Mouse (Mus musculus) MEL (cell line): ENCODE measurements around the gene Olfr1314. TPM values are rescaled to one million over a fixed set of nuclear protein-coding genes. Genes with fewer than 3 reads are reported as not detected.

ENCODE experiments used
- DNase-seq: peaks from one replicate; pipeline ENCODE4 v3.0.0; 2011; ENCODE audit warnings: low read depth, low spot score
- H3K27ac ChIP-seq: 2 replicates; pipeline ENCODE4 v1.5.1; 2012; ENCODE audit warnings: low read depth, mild to moderate bottlenecking, control low read depth, low read length, moderate library complexity; ENCODE audit not compliant: control insufficient read depth
- H3K27me3 ChIP-seq, 2 experiments: fragments of 150-350 bp in 1 of 2; sonication (generic) in 1 of 2; 2 replicates each; pipeline ENCODE4 v1.6.1; 2012; ENCODE audit warnings: low read length in 2 of 2, mild to moderate bottlenecking in 2 of 2, improper control_type of control experiment in 1 of 2, moderate library complexity in 1 of 2; ENCODE audit not compliant: insufficient read depth in 2 of 2, control insufficient read depth in 1 of 2
- H3K36me3 ChIP-seq, 2 experiments: 2 replicates each; pipeline ENCODE4 v1.6.1; 2012 to 2014; ENCODE audit warnings: low read length in 2 of 2, improper control_type of control experiment in 1 of 2, inconsistent platforms in 1 of 2, mild to moderate bottlenecking in 1 of 2; ENCODE audit not compliant: insufficient read depth in 2 of 2, control insufficient read depth in 1 of 2
- H3K4me1 ChIP-seq, 2 experiments: fragments of 150-350 bp in 1 of 2; sonication (generic) in 1 of 2; 2 replicates each; pipeline ENCODE4 v1.6.1; 2012; ENCODE audit warnings: low read length in 2 of 2, improper control_type of control experiment in 1 of 2, mild to moderate bottlenecking in 1 of 2; ENCODE audit not compliant: insufficient read depth in 2 of 2, control insufficient read depth in 1 of 2
- H3K4me3 ChIP-seq, 2 experiments: fragments of 150-350 bp in 1 of 2; sonication (generic) in 1 of 2; 2 replicates each; pipeline ENCODE4 v1.5.1; 2012; ENCODE audit warnings: low read depth in 2 of 2, low read length in 2 of 2, mild to moderate bottlenecking in 2 of 2, moderate library complexity in 2 of 2, control low read depth in 1 of 2, improper control_type of control experiment in 1 of 2; ENCODE audit not compliant: control insufficient read depth in 1 of 2, insufficient read depth in 1 of 2
- H3K79me2 ChIP-seq: 2 replicates; pipeline ENCODE4 v1.6.1; 2012; ENCODE audit warnings: mild to moderate bottlenecking, low read length, moderate library complexity; ENCODE audit not compliant: control insufficient read depth, poor library complexity, insufficient read depth
- H3K9ac ChIP-seq: 2 replicates; pipeline ENCODE4 v1.6.1; 2012; ENCODE audit warnings: low read depth, mild to moderate bottlenecking, control low read depth, low read length, moderate library complexity; ENCODE audit not compliant: control insufficient read depth, poor library complexity, severe bottlenecking
- H3K9me3 ChIP-seq: fragments of 150-350 bp; sonication (generic); replicated peaks from 2 replicates; pipeline ENCODE4 v1.6.1; 2012; ENCODE audit warnings: mild to moderate bottlenecking, low read length, improper control_type of control experiment, moderate library complexity; ENCODE audit not compliant: insufficient read depth
- BHLHE40 ChIP-seq: IDR thresholded peaks from 2 replicates; pipeline ENCODE4 v1.6.1; 2012; ENCODE audit warnings: low read depth, mild to moderate bottlenecking, inconsistent platforms, low read length, improper control_type of control experiment, borderline replicate concordance
- GABPA ChIP-seq: IDR thresholded peaks from 2 replicates; pipeline ENCODE4 v1.6.1; 2012; ENCODE audit warnings: low read depth, mild to moderate bottlenecking, inconsistent platforms, low read length, improper control_type of control experiment, moderate library complexity
- MAFK ChIP-seq: IDR thresholded peaks from 2 replicates; pipeline ENCODE4 v1.6.1; 2011; ENCODE audit warnings: low read depth, mild to moderate bottlenecking, low read length, improper control_type of control experiment, borderline replicate concordance
- MAZ ChIP-seq: IDR thresholded peaks from 2 replicates; pipeline ENCODE4 v1.6.1; 2012; ENCODE audit warnings: low read depth, mild to moderate bottlenecking, inconsistent platforms, low read length, improper control_type of control experiment
- MEF2A ChIP-seq: IDR thresholded peaks from 2 replicates; pipeline ENCODE4 v1.6.1; 2014; ENCODE audit warnings: low read depth, mild to moderate bottlenecking, inconsistent platforms, low read length, improper control_type of control experiment; ENCODE audit not compliant: poor library complexity, insufficient replicate concordance, severe bottlenecking; ENCODE audit errors: extremely low read depth
- RAD21 ChIP-seq: IDR thresholded peaks from 2 replicates; pipeline ENCODE4 v1.6.1; 2011; ENCODE audit warnings: mild to moderate bottlenecking, low read depth, low read length, improper control_type of control experiment
- SIN3A ChIP-seq: IDR thresholded peaks from 2 replicates; pipeline ENCODE4 v1.6.1; 2012; ENCODE audit warnings: low read length, improper control_type of control experiment, inconsistent platforms
- SMC3 ChIP-seq: IDR thresholded peaks from 2 replicates; pipeline ENCODE4 v1.6.1; 2011; ENCODE audit warnings: low read depth, low read length, improper control_type of control experiment
- USF1 ChIP-seq: IDR thresholded peaks from 2 replicates; pipeline ENCODE4 v1.6.1; 2014; ENCODE audit warnings: low read depth, mild to moderate bottlenecking, inconsistent platforms, low read length, improper control_type of control experiment, moderate library complexity
- polyA plus RNA-seq, 2 experiments: library from polyadenylated mRNA; stranded (reverse) in 1 of 2; unstranded in 1 of 2; fragments of >175 nt in 1 of 2; fragments of >200 nt in 1 of 2; gene quantifications; 2 replicates each; pipeline versions ENCODE4 v1.2.1 to v1.2.4; 2012; ENCODE audit warnings: low replicate concordance in 2 of 2, low read depth in 1 of 2; ENCODE audit not compliant: insufficient read length in 2 of 2, insufficient read depth in 1 of 2, missing spikeins in 1 of 2
- total RNA-seq: library from RNA; depleted of rRNA; stranded (reverse); fragments of 300-350 nt; gene quantifications from 2 replicates; pipeline ENCODE4 v1.2.3, GENCODE M21; 2012; rRNA removed

Gene Olfr1314
- total and polyA plus RNA-seq, 3 experiments = not detected

GRCm38 (mm10) chr2:112050138-112050537 is 46.4 kb downstream of the Olfr1314 start, which contains the start of gene Olfr1312:
Olfr1312 (minus strand) TSS chr2:112050238.
- H3K27ac ChIP-seq = no peak within 1 kb of the TSS
- no peaks in the 10 kb centered on the region for H3K4me1 ChIP-seq
- no peaks in the 10 kb centered on the region for H3K9me3 ChIP-seq
- H3K36me3 ChIP-seq = no peaks in the 10 kb centered on the region
- no peak for DNase-seq
- no peak within 1 kb of the TSS for H3K4me3 ChIP-seq
- no peaks in the 10 kb centered on the region for H3K27me3 ChIP-seq
- TF ChIP-seq MAZ (no peak), USF1 (no peak), GABPA (no peak), MAFK (no peak), SIN3A (no peak), BHLHE40 (no peak), RAD21 (no peak), MEF2A (no peak), SMC3 (no peak)
- TF ChIP-seq, all 39 proteins: peak for 0
- no peak within 1 kb of the TSS for H3K9ac ChIP-seq
- H3K79me2 ChIP-seq = no peaks in the 10 kb centered on the region

Other genes with a start within 250 kb of the Olfr1314 start
- not detected in 2 replicates for gene Olfr1305, start 219.6 kb downstream of the Olfr1314 start, total RNA-seq
- not detected for gene Olfr1305, start 219.6 kb downstream of the Olfr1314 start, polyA plus RNA-seq
- not detected in 2 replicates for gene Olfr1306, start 180.5 kb downstream of the Olfr1314 start, total RNA-seq
- not detected for gene Olfr1306, start 180.5 kb downstream of the Olfr1314 start, polyA plus RNA-seq
- gene Olfr1307, start 147.3 kb downstream of the Olfr1314 start, total RNA-seq = not detected in 2 replicates
- under 1 TPM in 1 of 2 experiments, not detected in 1; under 0.01 TPM for gene Olfr1307, start 147.3 kb downstream of the Olfr1314 start, polyA plus RNA-seq
- not detected in 2 replicates for gene Olfr1308, start 131.8 kb downstream of the Olfr1314 start, total RNA-seq
- not detected for gene Olfr1308, start 131.8 kb downstream of the Olfr1314 start, polyA plus RNA-seq
- gene Olfr1309, start 106.5 kb downstream of the Olfr1314 start, total RNA-seq = not detected in 2 replicates
- gene Olfr1309, start 106.5 kb downstream of the Olfr1314 start, polyA plus RNA-seq = not detected
- gene Olfr1310, start 84.1 kb downstream of the Olfr1314 start, total RNA-seq = not detected in 2 replicates
- not detected for gene Olfr1310, start 84.1 kb downstream of the Olfr1314 start, polyA plus RNA-seq
- not detected in 2 replicates for gene Olfr1311, start 72.4 kb downstream of the Olfr1314 start, total RNA-seq
- gene Olfr1311, start 72.4 kb downstream of the Olfr1314 start, polyA plus RNA-seq = not detected
- gene Olfr1312, start 46.5 kb downstream of the Olfr1314 start, total RNA-seq = not detected in 2 replicates
- gene Olfr1312, start 46.5 kb downstream of the Olfr1314 start, polyA plus RNA-seq = not detected
- not detected in 2 replicates for gene Olfr1313, start 18.9 kb downstream of the Olfr1314 start, total RNA-seq
- not detected for gene Olfr1313, start 18.9 kb downstream of the Olfr1314 start, polyA plus RNA-seq
- gene Olfr1315-ps1, start 18.7 kb upstream of the Olfr1314 start, total RNA-seq = not detected in 2 replicates
- not detected for gene Olfr1315-ps1, start 18.7 kb upstream of the Olfr1314 start, polyA plus RNA-seq
- not detected in 2 replicates for gene Olfr1316, start 38.2 kb upstream of the Olfr1314 start, total RNA-seq
- not detected for gene Olfr1316, start 38.2 kb upstream of the Olfr1314 start, polyA plus RNA-seq
- gene Olfr1317, start 43.5 kb upstream of the Olfr1314 start, total RNA-seq = not detected in 2 replicates
- gene Olfr1317, start 43.5 kb upstream of the Olfr1314 start, polyA plus RNA-seq = not detected
- gene Olfr1318, start 57.4 kb upstream of the Olfr1314 start, total RNA-seq = not detected in 2 replicates
- not detected for gene Olfr1318, start 57.4 kb upstream of the Olfr1314 start, polyA plus RNA-seq
- 11.7 and 13.9 TPM in 2 replicates for gene Lpcat4, start 142.7 kb upstream of the Olfr1314 start, total RNA-seq
- gene Lpcat4, start 142.7 kb upstream of the Olfr1314 start, polyA plus RNA-seq = 10 to 100 TPM in 1 of 2 experiments, not detected in 1; 69.9 TPM
- gene Nutm1, start 162.5 kb upstream of the Olfr1314 start, total RNA-seq = 0.04 TPM in 1 of 2 replicates, not detected in the other
- gene Nutm1, start 162.5 kb upstream of the Olfr1314 start, polyA plus RNA-seq = under 1 TPM in 1 of 2 experiments, not detected in 1; 0.13 TPM
- gene Nop10, start 165.1 kb upstream of the Olfr1314 start, total RNA-seq = 275 and 283 TPM in 2 replicates
- gene Nop10, start 165.1 kb upstream of the Olfr1314 start, polyA plus RNA-seq = 100 to 1,000 TPM in 1 of 2 experiments, not detected in 1; 253 TPM
- 20.4 and 21.7 TPM in 2 replicates for gene Slc12a6, start 169.0 kb upstream of the Olfr1314 start, total RNA-seq
- gene Slc12a6, start 169.0 kb upstream of the Olfr1314 start, polyA plus RNA-seq = 10 to 100 TPM in 1 of 2 experiments, not detected in 1; 21.2 TPM
- gene Gm21985, start 169.5 kb upstream of the Olfr1314 start, total RNA-seq = 0.04 TPM in 1 of 2 replicates, not detected in the other
- gene Gm21985, start 169.5 kb upstream of the Olfr1314 start, polyA plus RNA-seq = not detected